Mouse (Mus musculus) frontal cortex, adult (tissue): Measurements from ENCODE around the gene Abcb4.
"Not testable (repeated sequence)": the region's sequence is repeated elsewhere in the genome, so short reads cannot be mapped to it uniquely, and the experiment has no call there.

Experiments used
- ATAC-seq: cut with Nextera tagmentation; 2 replicates; pipeline ENCODE4 v1.9.2; 2017; ENCODE audit warnings: mild to moderate bottlenecking, moderate library complexity, mixed read lengths; ENCODE audit not compliant: low TSS enrichment

Abcb4 gene

DNA sequence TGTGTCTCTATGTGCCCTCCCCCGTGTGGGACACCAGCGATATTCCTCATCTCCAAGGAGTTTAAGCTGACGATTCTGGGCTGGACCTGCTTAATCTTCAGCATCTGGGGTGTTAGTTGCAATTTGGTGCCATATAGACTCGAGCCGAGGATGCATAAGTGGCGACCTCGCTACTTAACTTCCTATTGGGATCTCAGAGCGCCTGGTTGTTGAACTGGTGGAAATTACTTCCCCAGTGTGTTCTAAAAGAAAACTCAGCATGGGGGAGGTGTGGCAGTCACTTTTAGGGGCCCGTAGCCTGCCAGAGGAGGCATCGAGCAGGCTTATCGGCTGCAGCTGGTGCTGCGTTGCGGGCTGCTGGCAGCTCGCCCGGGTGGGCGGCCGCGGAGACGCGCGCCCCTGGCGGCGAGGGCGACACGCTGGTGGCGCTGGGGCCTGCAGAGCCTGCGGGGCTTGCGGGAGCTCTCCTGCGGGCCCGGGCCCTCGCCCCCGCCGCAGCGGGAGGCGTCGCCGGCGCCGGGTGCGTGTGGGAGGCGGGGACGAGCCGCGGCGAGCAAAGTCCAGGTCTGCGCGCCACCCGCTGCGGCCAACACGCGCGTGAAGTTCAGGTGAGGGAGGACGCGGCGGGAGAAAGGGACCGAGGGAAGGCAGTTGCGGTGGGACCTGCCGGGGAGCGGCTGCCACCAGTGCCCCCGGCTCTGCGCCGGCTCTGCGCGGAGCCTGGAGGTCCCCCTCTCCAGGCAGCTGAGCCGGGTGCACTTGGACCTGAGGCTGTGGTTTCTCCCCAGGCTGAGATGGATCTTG lies at the start of gene Abcb4:
Abcb4 (plus strand) TSS at position 418 of the 804 bp plus-strand sequence.
- peak; percentile 92 for ATAC-seq

DNA sequence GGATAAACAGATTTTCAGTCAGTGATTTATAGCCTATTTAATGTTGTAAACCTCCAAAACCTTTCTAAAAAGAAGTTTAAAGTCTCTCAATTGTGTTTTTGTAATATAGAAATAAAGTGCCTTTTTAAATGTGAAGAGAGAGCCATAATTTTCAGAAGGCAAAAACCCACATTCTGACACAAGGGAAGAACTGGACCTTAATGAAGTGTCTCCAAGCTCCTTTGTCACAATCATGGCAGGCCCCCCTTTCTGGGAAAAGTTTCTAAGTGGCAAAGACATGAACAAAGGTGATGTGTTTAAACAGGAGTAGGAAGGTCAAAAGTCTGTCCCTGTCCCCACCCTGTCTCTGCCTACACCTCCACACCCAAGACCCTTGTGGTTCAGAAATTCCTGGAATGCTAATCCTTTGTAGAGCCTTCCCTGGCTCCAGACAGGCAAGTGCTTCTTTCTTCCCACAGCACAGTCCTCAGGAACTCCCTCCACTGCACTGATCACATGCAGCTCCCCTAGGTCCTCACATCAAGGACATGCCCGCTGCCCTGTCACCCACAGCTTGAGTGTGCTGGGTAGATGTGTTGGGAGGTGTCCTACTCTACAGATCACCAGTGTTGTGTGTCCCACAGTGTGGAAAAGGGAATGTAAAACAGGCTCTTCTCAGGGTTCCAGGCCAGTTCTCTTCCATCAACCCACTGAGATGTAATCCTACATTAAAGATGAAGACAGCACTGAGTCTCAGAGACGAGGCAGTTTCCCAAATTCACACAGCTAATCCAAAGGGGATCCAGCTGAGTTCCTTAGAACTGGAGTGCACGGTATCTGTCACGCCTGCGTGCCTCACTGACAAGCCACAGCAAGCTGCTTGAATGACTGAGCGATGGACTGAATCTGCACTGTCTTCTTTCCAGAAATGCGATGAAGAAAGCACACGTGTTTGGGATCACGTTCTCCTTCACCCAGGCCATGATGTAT lies 44.6 kb upstream of the Abcb4 start:
- not testable (repeated sequence) for ATAC-seq

DNA sequence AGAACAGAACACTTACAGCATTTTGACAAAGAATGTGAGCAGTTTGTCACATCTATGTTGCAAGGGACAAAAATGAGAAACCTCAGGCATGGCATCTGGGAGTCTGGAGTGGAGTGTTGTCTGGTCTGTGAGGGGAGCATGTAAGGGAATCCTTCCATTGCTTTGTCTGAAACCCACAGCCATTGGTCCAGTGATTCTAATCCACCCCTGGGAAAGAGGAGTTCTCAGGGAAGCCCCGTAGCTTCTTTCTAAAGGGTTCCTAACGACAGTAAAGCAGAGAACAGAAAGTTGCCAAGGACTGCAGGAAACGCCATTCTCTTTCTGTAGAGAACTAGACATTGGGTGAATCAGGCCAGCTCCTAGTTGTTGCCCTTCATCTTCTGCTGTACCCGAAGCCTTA lies 42.7 kb upstream of the Abcb4 start:
- ATAC-seq: no peak

DNA sequence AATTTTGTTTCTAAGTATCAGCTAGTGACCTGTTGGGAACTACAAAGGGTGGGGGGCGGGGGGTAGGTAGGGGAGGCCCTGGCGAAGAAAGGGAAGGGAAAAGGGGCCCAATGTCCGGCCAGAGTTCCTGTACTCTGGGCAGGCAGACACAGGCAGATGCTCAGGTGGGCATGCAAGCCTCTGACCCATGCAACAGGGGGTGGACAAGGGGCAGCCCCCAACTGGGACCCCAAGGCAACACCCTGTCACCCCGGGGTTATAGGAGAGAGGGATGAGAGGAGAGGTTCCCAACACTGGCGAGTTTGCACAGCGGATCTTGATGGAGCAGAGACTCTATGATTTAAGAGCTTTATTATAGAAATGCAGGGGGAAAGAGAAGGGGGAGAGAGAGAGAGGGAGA lies 36.3 kb upstream of the Abcb4 start:
- ATAC-seq: no peak

DNA sequence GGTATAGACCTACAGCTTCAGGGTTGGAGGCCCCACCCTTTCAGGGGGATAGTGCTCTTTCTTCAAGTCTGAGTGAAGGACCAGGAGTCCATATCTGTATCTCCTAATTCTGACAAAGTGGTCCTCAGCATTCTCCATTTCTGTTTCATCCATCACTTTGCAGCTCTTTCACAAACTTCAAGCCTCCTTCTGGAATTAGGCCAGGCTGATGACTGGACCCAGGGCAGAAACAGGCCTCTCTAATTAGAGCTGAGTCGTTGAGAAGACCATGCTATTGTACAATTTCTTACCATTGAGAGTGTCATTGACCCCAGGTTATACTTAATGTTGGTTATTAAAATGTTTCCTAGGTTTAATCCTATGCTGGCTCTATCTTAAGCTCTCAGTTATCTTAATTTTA lies 31.7 kb upstream of the Abcb4 start:
- ATAC-seq: no peak

DNA sequence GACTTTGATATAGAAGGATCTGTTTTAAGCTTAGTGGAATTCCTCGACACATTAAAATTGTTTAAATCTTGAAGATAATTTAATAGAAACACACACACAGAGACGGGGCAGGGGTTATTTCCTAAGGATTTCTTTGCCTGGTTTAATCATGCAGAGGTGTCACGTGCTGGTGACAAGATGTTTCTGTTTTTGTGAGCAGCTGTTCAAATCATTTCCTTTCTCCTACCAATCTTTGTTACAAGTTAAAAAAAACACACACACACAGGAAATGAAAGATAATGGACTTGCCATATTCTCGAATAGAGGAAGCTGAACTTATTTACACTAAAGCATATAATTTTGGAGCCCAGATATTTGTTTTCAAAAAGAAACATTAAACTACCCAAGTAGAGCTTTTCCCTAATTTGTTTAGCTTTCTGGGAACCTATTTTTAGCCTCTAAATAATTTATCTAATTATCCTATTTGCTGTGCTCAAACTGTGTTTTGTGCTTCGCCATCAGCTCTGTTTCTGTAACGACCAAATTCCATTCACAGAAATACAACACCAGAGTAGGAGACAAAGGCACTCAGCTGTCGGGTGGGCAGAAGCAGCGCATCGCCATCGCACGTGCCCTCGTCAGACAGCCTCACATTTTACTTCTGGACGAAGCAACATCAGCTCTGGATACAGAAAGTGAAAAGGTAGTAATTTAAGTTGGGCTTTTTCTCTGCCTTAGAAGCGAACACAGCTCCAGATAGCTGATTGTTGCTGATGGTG lies 29.8 kb upstream of the Abcb4 start:
- ATAC-seq: no peak

DNA sequence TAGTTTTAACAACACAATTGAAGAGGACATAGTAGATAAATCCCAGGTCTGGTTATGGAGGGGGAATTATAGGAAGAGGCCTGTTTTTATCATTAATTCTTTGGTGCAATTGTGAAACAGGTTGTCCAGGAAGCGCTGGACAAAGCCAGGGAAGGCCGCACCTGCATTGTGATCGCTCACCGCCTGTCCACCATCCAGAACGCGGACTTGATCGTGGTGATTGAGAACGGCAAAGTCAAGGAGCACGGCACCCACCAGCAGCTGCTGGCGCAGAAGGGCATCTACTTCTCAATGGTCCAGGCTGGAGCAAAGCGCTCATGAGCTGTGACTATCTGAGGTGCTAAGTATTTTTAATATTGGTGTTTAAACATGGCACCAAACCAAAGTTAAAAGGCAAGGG lies 27.9 kb upstream of the Abcb4 start:
- not testable (repeated sequence) for ATAC-seq

DNA sequence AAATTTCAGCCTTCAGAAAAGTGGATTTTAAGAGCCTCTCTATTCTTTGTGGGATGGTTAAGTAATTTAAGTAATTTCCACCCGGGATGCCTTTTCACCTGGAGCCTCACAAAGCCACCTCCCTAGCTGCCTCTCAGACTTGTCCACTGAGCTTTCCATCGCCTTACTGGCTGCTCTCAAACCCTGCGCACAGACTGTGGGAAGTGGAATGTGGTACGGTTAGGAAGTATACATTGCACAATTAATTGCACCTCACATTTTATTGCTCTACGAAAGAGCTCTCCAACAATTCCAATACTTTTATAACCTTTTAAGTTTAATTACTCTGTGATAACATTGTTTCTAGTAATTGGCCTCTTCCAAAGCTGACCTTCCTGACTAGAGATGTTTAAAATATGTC lies 27.2 kb upstream of the Abcb4 start:
- no peak for ATAC-seq

DNA sequence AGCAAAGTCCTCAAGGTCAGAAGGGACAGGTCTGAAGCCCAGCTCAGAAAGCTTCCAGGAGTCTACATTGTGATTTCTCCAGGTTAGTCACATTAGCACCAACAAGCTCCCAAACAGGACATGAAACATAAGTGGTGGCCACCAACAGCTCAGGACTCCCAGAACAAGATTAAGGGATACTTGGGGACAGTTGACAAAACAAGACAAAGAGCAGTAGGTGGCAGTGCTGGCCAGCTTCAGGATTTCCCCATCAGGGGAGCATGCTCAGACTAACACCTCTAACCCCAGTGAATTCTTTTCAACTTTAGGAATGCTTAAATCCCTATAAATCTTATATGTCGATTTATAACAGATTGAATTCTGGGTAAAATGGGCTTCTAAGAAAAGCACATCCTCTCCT lies 25.5 kb upstream of the Abcb4 start:
- ATAC-seq: peak; percentile 47; the same call in 1 of the 2 replicates

DNA sequence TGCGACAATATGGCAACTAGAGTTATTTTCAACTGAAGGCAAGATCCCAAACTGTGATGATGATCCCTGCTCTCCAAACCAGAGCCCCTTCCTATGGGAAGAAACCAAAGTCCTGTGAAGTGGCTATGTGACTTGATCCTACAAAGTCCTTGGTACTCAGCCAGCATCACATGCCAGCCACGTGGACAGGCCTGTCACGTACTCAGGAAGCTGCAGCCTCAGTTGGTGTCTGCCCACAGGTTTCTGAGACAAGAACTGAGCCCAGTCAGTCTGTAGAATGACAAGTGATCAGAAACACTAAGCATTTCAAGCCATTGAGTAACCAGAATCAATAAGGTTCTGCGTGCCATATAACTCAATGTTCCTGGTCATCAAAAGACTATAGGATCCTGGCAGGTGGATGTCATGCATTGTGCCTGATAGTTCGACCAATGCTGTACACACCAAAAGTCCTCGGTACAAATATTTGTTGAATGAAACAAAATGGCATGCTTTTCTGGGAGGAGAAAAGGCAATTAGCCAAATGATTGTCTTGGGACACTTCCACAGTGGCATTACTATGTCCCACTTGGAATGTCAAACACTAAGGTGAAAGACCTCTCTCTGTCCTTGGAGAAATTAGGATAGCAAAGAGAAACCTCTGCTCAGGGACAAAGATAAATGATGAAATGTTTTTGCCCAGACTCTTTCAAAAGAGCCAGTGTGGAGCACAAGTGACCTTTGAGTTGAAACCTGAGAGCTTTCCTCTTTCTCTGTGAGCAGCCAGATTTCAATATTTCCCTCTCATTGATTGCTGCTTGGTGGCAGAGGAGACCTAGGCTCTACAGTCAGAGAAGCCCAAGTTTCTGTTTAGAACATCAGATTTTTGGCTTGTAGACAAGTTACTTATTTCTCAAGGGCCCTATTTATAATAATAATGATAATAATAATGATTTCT lies 20.3 kb upstream of the Abcb4 start:
- no peak for ATAC-seq

DNA sequence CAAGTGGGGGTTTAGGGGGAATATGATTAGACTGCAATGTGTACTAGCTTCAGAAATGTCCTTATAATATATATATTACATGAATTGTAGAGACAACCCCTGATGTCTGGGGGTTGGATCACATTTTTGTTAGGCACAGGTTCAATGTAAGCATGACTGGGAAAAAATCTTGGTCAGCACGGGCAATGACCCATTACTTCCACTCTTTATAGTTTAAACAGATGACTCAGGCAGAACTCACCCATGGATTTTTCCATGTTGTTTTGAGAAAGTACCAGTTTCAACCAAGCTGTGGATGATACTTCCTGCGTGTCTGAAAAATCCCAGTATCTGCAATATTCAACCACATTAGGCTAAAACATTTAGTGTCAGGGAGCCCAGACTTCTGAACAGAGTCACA lies 16.4 kb upstream of the Abcb4 start:
- no peak for ATAC-seq

DNA sequence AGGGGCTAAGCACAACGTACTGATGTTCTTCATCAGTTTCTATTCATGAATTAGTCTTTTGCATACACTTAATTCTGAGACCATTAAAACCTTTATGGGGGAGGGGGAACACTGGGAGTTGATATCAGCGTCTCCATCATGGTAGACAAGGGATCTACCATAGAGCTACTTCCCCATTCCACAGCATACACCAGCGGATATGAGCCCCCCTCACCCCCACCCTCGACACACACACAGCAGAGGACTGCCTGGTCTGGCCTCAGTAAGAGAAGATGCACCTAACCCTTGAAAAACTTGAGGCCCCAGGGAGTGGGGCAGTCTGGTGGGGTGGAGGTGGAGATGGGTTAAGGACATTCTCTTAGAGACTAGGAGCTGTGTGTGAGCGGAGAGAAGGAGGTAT lies 15.7 kb upstream of the Abcb4 start:
- no peak for ATAC-seq

DNA sequence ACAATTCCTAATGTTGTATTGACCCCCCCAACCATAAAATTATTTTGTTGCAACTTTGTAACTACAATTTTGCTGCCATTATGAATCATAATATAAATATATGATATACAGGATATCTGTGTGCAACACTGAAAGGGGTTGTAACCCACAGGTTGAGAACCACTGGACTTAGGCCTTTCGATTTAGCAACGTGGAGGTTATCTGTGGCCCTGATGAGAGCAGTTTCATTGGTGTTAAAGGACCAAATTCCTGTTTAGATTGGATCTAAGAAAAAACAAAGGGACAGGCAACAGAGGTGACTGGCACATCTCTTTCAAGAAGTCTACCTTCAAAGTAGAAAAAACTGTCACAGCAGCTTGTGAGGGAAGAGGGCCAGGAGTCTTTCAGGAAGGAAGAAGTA lies 7.7 kb upstream of the Abcb4 start:
- ATAC-seq: no peak

DNA sequence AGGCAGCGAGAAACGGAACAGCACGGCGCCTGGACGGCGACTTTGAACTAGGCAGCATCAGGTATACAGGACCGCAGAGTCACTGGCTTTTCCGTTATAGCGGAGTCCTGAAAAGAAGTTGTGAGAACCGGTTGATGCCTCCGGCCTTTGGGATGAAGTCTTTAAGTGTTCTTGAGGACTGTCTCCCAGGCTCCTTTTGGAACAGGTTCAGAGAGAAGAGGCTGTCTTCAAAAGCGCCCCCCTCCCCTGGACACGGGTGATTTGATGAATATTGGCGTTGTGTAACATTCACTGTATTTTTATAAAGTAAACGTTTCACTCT lies 548 bp downstream of the Abcb4 start:
- ATAC-seq: no peak

DNA sequence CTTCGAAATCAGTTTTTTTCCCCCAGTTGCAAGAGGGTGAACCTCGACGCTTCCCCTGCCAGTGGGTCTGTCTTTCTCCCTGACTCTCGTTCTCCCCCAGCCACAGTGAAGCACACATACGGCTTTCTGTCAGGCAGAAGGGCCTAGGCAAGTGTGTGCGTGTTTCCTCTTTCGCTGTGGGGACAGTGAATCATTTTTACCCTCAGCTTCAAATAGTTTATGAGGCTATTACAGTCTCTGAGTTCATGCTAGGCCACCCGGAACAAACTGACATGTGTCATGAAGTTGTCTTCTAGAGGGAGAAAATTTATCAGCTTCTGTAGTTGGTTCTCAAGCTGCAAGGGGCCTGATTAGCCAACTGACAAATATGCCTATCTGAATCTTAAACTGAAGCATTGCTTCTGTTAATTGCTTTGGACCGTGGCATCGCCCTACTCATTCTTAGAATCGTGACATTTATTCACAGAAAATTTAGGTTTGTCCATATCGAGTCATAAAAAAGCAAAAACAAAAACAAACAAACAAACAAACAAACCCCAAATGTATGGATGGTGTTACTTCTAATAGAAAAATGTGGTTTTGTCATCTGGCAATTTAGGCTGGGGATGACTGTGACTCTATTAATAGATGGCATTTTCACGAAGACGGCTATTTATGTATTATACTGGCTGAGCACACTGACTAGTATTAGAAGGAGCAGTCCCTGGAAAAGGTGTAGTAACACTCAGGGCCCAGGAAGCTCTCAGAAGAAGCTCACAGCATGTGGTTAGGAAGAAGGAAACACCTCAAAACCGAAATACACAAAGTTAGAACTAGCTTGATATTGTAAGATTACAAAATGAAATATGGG lies 1.3 kb downstream of the Abcb4 start:
- ATAC-seq: no peak

DNA sequence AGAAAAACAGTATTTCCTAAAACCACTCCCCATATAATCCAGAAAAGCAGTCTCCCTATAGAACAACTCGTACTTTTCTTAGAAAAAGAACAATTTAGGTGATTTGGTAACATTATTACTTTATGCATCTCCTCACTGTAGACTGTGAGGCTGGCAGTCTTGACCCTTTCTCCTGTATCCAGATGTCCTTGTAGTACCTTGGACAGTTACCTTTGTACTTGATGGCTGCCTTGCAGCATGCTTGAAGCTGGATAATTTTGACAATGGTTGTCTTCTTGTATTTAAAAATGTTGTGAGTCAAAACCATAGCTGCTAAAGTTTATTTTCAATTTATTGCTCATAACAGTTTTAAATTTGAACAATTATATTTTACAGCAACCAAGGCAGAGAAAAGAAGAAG lies 2.7 kb downstream of the Abcb4 start:
- ATAC-seq: no peak

DNA sequence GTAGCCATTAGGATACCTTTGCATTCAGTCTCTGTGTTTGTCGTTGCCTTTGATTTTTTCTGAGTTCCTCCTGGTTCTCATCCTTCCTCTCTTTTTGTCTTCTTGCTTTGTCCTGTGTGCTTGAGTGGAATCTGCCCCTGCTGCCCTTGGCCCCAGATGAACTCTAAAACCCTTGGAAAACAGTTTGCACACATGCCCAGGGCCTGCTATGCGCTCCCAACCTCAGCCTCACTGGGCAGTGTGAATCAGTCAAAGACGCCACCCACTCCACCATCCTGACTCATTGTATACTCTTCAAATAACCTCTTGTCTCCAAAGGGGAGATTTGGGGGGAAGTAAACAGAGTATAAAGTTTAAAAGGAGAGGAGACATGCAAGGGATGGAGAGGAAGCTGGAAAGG lies 4.7 kb downstream of the Abcb4 start:
- ATAC-seq: no peak

DNA sequence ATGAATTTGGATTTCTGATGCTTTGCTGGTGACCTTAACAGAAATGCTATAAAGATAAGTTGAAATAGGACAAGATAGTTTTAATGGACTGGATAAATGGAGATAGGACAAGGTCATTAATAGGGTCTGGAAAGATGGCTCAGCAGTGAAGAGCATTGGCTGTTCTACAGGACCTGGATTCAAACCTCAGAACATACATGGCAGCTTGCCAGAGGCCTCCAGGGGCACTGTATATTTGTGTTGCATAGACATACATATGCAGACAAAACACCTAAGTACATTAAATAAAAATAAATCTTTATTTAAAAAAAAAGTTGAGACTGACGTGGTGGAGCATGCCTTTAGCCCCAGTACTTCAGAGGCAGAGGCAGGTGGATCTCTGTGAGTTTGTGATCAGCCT lies 7.5 kb downstream of the Abcb4 start:
- ATAC-seq: no peak

DNA sequence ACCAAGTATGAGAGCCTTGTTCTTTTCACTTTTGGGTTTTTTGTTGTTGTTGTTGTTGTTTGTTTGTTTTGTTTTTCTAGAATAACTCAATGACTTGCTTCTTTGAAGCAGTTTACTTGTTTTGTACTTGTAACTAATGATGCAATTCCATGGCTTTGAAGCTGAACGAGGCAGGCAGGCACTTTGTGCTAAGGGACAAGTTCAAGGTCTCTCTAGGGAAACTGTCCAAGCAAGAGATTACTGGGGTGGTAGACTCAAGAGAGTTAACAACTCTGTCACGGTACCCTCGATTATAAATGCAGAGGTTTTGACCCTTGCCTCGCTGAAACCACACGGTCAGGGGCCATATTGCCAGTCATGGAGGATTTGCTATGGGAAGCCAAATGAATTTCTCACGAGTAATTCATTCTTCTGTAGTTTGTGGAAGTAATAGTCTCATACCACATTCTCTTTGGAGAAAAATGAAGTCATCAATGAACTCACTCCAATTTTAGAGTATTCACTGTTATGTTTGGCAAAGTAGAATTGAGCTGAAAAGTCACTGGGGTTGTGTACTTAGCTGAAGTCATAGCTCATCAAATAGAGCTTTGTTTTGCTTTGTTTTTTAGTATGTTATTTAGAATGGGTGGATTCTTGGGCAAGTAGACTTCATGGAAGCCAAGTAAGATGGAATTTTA lies 8.8 kb downstream of the Abcb4 start:
- no peak for ATAC-seq

DNA sequence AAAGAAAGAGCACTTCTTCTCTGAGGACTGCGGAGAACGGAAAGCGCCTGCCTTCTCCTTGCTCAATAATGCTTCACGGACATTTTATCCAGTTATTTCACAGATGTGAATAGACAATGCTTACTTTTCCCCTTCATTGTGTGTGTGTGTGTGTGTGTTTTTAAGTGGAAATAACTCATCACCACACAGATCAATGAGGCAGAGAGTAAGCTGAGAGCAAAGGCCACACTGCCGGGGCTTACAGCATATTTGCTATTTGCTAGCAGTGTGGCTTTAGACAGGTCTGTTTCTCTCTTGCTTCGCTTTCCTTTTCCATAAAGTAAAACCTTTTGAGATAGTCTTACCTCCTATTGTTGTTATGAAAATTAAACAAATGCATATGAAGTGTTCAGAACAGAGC lies 11.0 kb downstream of the Abcb4 start:
- no peak for ATAC-seq
